Mouse (Mus musculus) bone marrow macrophage, adult 2 months (primary cell): Measurements from ENCODE around the gene Ccl24.

Experiments
- CTCF ChIP-seq: IDR thresholded peaks from 2 replicates; pipeline ENCODE4 v1.5.1; 2012; ENCODE audit warnings: low read depth, mild to moderate bottlenecking, low read length, moderate library complexity
- POLR2A ChIP-seq: IDR thresholded peaks from 2 replicates; pipeline ENCODE4 v1.6.1; 2012; ENCODE audit warnings: mild to moderate bottlenecking, low read depth, low read length, borderline replicate concordance

DNA sequence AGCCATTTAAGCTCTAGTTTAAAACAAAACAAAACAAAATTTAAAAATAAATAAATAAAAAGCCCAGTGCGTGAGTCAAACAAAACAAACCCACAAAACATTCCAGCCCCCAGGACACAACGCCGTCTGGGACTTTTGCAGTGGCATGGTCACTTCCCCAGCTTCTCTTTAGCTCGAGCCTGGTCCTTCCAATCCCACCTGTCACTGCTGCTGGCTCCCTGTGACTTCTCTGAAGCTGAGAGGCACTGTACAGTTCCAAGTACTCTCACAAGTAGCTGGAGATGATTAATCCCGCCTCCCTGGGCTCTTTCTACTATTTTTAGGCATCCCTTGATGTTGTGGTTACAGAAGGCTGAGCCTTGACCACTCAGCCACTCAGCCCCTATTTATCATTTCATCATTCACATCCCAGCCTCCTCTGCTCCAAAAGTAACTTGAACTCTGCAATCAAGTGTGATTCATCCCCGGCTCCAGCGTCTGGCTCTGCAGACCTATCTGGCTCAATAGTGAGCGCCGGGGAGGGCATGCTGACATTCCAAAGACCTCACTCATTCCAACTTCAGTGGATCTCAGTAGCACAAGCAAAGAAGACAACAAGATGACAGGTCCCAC lies 50.6 kb downstream of the Ccl24 start:
- TF ChIP-seq CTCF (no peak), POLR2A (no peak)
